1 mouse cellular context compared by ENCODE assay signal in the genomic region with DNA sequence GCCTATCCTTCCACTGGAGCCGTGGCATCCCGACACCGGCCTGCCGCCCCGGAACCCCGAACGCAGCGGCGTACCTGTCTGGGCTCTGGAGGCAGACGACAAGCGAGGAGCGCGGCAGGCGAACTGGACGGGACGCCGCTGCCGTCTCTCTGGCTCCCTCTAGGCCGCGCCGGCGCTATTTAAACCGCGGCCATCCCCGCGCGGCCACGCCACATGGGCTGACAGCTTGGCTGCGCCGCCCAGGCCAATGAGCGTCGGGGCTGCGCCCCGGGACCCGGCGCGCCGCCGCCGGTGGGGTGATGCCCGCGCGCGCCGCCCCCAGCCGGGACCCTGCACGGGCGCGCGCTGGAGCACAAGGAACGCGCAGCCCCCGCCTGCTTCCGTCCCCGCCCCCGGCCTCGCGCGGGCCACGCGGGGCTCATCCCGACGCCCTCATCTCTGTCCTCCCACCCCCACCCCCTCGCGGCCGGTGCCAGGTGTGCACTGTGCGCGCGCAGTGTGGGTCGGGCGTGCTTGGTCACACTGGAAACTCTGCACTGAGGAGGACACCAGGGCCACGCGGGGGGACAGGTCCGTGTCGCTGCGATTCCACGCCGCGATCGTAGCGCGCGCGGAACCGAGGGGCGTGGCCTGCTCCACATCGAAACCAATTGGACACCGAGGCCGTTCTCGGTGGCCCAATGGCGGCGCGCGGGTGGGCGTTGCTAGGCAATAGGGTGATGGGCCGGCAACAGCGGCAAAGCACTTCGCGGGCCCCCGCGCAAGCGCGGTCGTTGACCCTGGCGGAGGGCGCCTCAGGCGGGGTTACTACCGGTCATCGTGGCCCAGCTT.
TF ChIP-seq lines count a peak whose summit lies in the region.

A gene (minus strand): TSS at position 592 of the 831 bp plus-strand sequence.

TF ChIP-seq in MEL, 35 proteins besides CTCF, POLR2A, EP300 and RAD21 (continued from another document):
- TF ChIP-seq MXI1 (IDR thresholded peaks at IDR 0.05; ENCODE audit: low read depth, low read length): peak; percentile 90
- peak; percentile 86 for TF ChIP-seq NRF1 (IDR thresholded peaks at IDR 0.05; ENCODE audit: insufficient read depth, low read depth, low read length, poor library complexity, severe bottlenecking)
- peak; percentile 91 for TF ChIP-seq MAX (IDR thresholded peaks at IDR 0.05; ENCODE audit: low read length)
- TF ChIP-seq JUND (IDR thresholded peaks at IDR 0.05; ENCODE audit: low read depth, low read length): no peak
- no peak for TF ChIP-seq MAFK (IDR thresholded peaks at IDR 0.05; ENCODE audit: borderline replicate concordance, low read depth, low read length)
- TF ChIP-seq POLR2AphosphoS2 (IDR thresholded peaks at IDR 0.05; ENCODE audit: low read length): peak; percentile 83
- peak; percentile 53; the same call in 1 of the 2 replicates for TF ChIP-seq E2F4 (IDR thresholded peaks at IDR 0.05; ENCODE audit: borderline replicate concordance, low read depth, low read length)
